Mouse (Mus musculus) layer of hippocampus, adult 18-20 months (tissue): ENCODE measurements around the gene BC029722. TPM values are rescaled to one million over a fixed set of nuclear protein-coding genes. Genes with fewer than 3 reads are reported as not detected.

ENCODE experiments used
- DNase-seq, 2 experiments: peaks; one replicate each; pipeline ENCODE4 v3.0.0; 2022; ENCODE audit warnings: low spot score in 2 of 2
- total RNA-seq, 2 experiments: library from RNA; stranded (reverse); gene quantifications; 2 replicates each; pipeline ENCODE4 v1.2.3; 2021

Gene BC029722
- total RNA-seq, 2 experiments from 2014 or later = 57.3 to 64.4 TPM

DNA sequence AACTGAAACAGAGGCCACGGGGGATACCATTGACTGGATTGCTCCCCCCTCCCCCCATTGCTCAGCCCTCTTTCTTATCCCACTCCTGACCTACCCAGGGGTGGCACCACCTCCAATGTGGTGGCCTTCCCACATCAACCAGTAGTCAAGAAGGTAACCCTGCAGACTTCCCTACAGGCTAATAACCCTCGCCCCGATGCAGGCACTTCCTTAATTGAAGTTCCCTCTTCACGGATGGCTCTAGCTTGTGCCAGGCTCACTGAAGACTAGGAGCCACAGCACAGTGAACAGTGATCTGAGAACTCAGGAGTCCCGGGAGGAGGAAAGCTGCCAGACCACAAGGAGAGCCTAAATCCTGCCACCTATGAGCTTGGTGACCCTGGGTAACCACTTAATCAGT lies 32.3 kb downstream of the BC029722 start:
- DNase-seq = no peak

DNA sequence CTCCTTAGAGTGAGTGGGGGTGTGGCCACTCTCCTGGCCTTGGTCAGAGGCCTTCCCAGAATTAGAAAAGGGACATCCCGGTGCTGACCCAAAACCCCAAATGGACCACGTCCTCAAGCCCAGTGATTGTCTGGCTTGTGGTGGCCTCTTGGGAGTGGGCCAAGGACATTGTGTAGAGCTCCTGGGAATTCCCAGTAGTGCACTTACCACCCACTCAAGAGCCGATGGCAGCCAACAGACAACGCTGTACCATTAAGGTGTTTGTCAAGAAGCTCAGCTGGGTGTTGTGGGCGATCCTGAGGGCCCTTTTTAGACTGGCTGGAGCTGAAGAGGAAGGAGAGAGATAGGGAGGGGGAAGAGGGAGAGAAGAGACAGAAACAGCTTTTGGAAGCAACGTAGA lies 34.7 kb downstream of the BC029722 start:
- no peak for DNase-seq

DNA sequence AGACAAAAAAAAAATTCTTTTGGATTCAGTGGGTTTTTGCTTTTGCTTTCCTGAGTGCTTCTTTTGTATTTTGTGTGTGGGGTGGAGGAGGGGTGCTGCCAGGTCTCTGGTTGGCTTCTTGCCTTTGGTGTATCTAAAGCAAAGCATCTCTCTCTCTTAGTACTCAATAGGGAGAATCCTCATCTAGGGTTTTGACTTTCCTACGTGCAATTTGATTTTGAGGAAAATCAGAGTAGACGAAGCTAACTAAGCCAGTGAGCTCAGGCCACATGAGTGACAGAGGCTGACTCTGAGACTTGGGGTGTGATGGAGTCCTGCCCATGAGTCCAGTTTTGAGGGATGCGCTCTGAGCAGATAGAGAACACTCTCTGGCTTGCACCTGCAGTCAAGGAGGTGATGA lies 39.7 kb downstream of the BC029722 start:
- no peak for DNase-seq

DNA sequence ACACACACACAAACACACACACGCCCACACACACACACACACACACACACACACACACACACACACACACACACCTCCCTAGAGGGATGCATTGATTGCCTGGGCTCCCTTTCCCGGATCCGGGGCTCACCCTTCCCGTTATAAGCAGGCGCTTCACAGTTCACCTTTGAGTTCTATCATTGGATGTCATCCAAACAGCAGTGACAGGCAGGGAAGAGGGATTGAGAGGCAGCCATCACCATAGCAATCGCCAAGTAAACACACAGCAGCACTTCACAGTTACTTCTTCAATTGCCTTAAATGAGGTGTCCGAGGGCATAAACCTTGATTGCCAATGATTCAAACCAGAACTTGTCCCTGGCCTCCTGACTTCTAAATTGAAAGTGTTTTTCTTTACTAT lies 40.2 kb downstream of the BC029722 start:
- DNase-seq = no peak

DNA sequence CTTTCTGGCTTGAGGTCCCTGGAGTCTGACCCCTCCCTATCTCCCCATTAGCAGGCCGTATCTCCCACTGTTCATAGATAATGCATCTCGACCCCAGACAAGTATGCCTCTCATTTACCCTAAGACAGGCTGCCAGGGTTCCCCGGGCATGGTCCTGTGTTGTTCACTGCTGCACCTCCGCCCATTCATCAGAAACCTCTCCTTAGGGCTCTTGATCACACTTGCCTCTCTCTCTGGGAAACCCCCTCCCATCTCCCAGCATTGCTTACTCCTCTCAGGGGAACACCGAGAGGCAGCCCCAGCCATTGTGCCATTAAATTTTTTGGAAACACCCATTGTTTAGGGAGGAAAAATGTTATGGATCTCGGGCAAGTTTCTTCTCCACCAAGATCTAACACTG lies 41.2 kb downstream of the BC029722 start:
- DNase-seq = no peak

DNA sequence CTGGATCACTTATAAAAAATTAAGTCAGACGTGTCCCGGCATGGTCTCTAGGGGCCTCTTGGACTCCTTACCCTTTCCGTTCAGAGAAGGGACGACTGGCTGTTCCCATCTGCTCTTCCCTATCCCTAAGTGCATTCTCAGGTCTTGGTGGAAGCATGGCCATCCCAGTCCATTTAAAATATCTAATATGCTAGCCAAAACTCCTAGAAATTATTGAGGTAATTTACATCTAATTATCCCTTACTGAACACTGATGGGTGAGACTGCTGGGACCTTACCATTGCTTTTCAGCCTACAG lies 41.6 kb downstream of the BC029722 start:
- no peak for DNase-seq

DNA sequence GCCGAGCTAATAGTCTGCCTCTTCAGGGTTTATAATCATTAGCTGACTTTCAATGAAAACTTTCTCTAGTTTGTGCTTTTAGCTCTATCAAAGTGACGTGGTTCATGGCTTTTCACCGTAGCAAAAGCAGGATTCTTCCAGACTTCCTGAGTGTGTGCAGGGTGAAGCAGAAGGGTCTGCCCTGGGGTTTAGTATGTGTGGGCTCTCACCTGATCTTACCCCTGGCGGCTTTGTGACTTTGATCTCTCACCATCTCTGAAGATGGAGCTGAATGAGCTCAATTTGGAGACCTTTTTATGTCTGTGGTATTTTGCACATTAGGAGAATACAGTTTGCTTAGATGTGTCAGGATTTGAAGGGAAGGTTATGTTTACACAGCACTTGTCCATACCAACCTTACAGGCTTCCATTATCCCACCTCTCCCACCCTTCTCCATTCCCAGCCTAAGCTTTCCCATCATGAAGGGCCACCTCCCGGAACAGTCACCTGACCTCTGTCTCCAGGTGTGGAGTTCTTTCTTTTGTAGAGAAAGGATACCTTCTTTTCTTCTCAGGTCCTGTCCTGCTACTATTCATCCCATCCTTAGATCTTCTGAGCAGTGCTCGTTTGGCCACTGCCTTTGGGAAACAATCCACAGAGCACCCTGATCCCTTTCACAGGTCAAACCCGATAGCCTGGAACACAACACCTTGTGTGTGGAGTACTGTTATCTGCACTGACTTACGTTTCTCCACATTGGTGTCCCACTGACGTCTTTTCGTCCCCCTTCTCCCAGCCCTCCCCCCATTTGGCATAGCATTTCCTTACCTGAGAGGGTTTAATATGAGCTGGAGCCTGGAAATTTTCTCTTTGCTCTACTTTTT lies 42.2 kb downstream of the BC029722 start:
- no peak for DNase-seq

DNA sequence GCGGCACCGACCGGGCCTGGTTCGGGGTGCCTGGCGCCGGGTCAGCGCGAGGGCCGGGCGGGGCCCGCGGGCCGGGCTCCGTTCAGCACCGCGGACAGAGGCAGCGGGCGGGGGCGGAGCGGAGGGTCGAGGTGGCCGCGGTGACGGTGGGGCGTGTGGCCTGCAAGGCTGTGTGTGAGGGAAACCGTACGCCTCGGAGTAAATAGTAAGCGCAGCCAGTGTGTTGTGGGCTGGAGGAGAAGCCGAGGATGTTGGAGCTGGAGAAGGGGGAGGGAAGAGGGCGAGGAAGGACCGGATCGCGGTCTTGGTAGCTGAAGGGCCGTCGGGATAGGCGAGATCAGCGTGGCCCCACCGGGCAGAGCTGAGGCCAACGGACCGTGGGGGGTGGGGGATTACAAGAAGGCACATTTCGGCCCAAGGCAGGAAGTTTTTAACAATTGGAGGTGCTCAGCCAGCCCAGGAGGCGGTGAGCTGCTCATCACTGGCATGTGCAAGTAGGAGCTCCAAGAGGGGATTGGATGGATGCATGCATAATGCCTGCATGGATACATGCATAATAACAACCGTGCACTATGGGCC lies 43.5 kb downstream of the BC029722 start:
- DNase-seq = peak; percentile 28 to 48

DNA sequence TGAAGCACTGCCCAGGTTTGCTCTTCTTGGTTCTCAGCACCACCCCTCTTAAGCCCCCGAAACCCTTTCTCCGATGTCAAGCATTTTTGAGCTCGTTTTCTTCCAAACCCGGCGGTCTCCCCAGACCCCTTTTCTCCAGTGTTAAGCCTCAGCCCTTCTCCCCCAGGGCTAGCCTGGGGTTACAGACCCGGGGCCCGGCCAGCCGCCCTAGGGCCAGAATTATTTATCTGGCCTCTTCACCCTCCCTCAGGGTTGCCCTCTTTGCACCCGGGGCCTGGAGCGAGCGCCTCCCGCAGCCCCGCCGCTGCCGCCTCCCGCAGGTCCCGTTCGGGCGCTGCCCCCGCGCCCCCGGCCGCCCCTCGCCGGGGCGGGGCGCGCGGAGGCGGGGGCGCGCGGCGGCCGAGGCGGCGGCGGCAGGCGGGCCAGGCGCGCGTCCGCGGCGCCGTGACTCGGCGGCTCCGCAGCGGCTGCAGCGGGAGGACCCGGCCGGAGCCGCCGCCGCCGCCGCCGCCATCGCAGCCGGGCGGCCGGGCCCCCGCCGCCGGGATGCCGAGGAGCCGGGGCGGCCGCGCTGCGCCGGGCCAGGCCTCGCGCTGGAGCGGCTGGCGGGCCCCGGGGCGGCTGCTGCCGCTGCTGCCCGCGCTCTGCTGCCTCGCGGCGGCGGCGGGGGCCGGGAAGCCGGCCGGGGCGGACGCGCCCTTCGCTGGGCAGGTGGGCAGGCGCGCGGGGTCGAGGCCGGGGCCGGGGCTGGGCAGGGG lies 44.1 kb downstream of the BC029722 start, which contains the start of gene Mmp24:
Gene Mmp24 (plus strand): TSS at position 416 of the 758 bp plus-strand sequence.
- DNase-seq = no peak

DNA sequence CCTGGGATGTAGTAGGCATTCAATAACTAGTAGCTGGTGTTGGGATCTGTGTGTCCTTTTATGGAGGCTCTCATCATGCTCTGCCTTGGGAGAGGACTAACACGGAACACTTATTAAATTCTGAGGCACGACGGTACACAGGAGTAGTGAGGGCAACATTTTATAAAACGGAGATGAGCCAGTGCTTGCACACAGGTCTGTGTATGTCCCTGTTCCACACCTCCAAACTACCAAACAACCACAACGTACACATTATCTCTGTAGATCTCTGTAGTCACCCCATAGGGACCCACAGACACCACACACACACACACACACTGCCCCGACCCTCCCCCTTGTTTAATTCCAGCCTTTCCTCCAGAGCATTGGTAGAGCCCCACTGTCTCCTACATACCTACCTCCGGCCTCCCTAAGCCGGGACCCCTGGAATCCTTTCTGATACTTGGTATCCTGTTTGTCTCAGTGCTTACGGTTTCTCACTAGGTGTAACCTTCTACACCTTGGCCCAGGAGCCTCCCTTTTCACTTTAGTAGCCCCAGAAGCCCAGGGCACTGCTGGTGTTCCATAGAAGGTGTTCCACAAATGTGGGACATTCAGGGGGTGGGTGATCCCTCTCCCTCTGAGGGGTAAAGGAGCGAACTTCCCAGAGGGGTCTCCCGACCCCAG lies 44.8 kb downstream of the BC029722 start:
- DNase-seq = no peak

DNA sequence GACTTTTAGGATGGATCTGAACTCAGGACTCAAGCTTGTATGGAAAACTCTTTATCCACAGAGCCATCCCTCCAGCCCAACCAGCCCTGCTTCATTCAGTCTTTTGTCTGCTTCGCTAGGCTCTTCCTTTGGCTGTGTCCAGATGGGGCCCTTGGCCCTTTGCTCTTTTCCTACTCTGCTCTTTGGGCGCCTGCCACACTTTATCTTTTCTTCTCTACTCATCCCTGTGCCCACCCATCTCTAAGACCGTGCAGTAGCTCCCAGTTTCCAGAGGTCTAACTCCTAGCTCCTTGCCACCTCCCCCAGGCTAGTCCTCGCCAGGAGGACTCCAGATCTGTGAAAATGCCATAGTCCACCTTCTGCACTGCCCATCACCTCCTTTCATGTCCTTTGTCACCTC lies 45.6 kb downstream of the BC029722 start:
- no peak for DNase-seq

Other genes starting within 250 kb of the BC029722 start
- gene Gss, start 226.6 kb downstream of the BC029722 start, total RNA-seq = 10 to 100 TPM; 23.4 to 24.7 TPM
- 1 to 10 TPM; 3.0 to 4.9 TPM for gene Myh7b, start 208.2 kb downstream of the BC029722 start, total RNA-seq
- 100 to 1,000 TPM; 163 to 168 TPM for gene Trpc4ap, start 127.0 kb downstream of the BC029722 start, total RNA-seq
- 10 to 100 TPM; 23.3 to 24.4 TPM for gene Edem2, start 90.0 kb downstream of the BC029722 start, total RNA-seq
- not detected for gene Gm17581, start 83.6 kb downstream of the BC029722 start, total RNA-seq
- gene Procr, start 68.3 kb downstream of the BC029722 start, total RNA-seq = under 1 TPM; 0.89 to 0.92 TPM
- gene Mmp24, start 44.1 kb downstream of the BC029722 start, total RNA-seq = 10 to 100 TPM; 39.2 to 39.9 TPM
- gene Eif6, start 7.5 kb upstream of the BC029722 start, total RNA-seq = 10 to 100 TPM; 66.9 to 70.9 TPM
- gene Fam83c, start 15.4 kb upstream of the BC029722 start, total RNA-seq = not detected
- gene Uqcc1, start 110.9 kb upstream of the BC029722 start, total RNA-seq = 10 to 100 TPM; 83.7 to 84.9 TPM
- gene Gm15557, start 121.3 kb upstream of the BC029722 start, total RNA-seq = not detected
- under 1 TPM; 0.12 to 0.13 TPM for gene Gdf5, start 125.9 kb upstream of the BC029722 start, total RNA-seq
- 10 to 100 TPM; 18.8 to 21.7 TPM for gene Cep250, start 137.0 kb upstream of the BC029722 start, total RNA-seq
- gene 6430550D23Rik, start 188.6 kb upstream of the BC029722 start, total RNA-seq = 1 to 10 TPM; 1.4 to 1.5 TPM
- 100 to 1,000 TPM; 214 to 229 TPM for gene Ergic3, start 188.6 kb upstream of the BC029722 start, total RNA-seq
- not detected for gene Fer1l4, start 233.5 kb upstream of the BC029722 start, total RNA-seq
- gene Spag4, start 245.7 kb upstream of the BC029722 start, total RNA-seq = 1 to 10 TPM; 2.5 to 3.5 TPM